ENCODE assay signal across 9 mouse cellular contexts in the genomic region with DNA sequence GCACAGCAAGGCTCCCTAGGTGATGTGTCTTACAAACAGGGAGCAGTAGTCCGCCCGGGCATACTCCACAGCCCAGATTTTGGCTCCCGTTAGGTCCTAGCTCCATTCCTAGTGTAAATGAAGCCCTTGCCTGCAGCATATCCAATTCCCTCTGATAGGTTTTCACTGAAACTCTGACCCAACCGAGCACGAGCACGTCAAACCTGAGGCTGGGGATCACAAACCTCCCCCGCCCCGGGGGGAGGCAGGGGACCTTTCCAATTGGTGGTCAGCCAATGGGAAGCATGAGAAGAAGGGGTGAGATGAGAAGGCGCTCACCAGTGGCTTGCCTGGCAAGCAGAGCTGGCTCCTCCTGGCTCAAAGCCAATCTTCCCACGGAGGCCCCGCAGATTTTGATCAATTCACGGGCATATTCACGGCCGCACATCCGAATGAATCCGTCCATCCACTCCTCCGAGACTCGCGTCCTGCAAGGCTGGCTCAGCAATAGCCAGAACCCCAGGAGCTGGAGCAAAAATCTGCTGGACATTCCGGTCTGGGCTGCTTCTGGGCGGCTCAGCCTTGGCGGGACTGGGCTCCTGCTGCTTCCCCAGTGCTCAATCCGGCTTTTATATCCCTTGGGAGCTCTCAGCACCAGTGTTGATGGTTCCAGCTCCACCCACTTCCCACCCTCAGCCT. TPM values are rescaled to one million over a fixed set of nuclear protein-coding genes. Genes with fewer than 3 reads are reported as not detected.
DNase-seq lines count a peak whose midpoint lies in the region; ATAC-seq lines count a peak whose summit lies in the region.
"Had no signal": no experiment of that assay in that cellular context is flagged by ENCODE, and none has a peak within 500 bp of the region (broad histone marks: within the 10 kb centered on the region; RNA-seq: fewer than 3 reads in every experiment).

A gene (minus strand): TSS at position 603 of the 678 bp plus-strand sequence.

- H3K9me3 ChIP-seq in embryonic facial prominence, embryonic 13.5 days, result no peaks in the 10 kb centered on the region
- H3K9me3 ChIP-seq in hindbrain, embryonic 10.5 days, result no peaks in the 10 kb centered on the region
- no peaks in the 10 kb centered on the region for H3K9me3 ChIP-seq in limb, embryonic 10.5 days (replicated peaks)
- no peaks in the 10 kb centered on the region for H3K9me3 ChIP-seq in neural tube, embryonic 14.5 days (ENCODE audit: control insufficient read depth, low read length)
- H3K9me3 ChIP-seq: G1E had no signal

- H3K27ac ChIP-seq in embryonic facial prominence, embryonic 13.5 days, result no peak within 1 kb of the TSS
- peak within 1 kb of the TSS; percentile 85 for H3K27ac ChIP-seq in hindbrain, embryonic 10.5 days
- peak within 1 kb of the TSS; percentile 80 for H3K27ac ChIP-seq in limb, embryonic 10.5 days
- no peak within 1 kb of the TSS for H3K27ac ChIP-seq in neural tube, embryonic 14.5 days (ENCODE audit: low read depth, low read length)

- peaks cover 10% of the 10 kb centered on the region for H3K4me1 ChIP-seq in embryonic facial prominence, embryonic 13.5 days
- H3K4me1 ChIP-seq in hindbrain, embryonic 10.5 days (replicated peaks), result peaks cover 11% of the 10 kb centered on the region; the same call in 1 of the 2 replicates
- H3K4me1 ChIP-seq in limb, embryonic 10.5 days, result peaks cover 11% of the 10 kb centered on the region
- 0 out of 2 replicates have a peak, but pooled peaks cover 6% of the 10 kb centered on the region for H3K4me1 ChIP-seq in neural tube, embryonic 14.5 days (ENCODE audit: control insufficient read depth, insufficient read depth, low read length)

- intact Hi-C loops in heart, postnatal 25 days (cut with DNase I), result no loop called here

- peak within 1 kb of the TSS; percentile 84 for H3K4me2 ChIP-seq in embryonic facial prominence, embryonic 13.5 days
- H3K4me2 ChIP-seq in neural tube, embryonic 14.5 days (ENCODE audit: low read depth, low read length), result peak within 1 kb of the TSS; percentile 64

- no peak for ATAC-seq in embryonic facial prominence, embryonic 13.5 days (ENCODE audit: insufficient number of reproducible peaks, insufficient read depth, low FRiP score, low TSS enrichment, low read depth)
- peak; percentile 85 for ATAC-seq in neural tube, embryonic 14.5 days (ENCODE audit: low read depth)
- no peak for ATAC-seq in CD4-positive, CD25-positive, alpha-beta regulatory T cell, adult 4 months

- 2% methylated on average over 23 of the region's 23 CpGs for WGBS in embryonic facial prominence, embryonic 13.5 days
- 2% methylated on average over 23 of the region's 23 CpGs for WGBS in hindbrain, embryonic 10.5 days
- 2% methylated on average over 23 of the region's 23 CpGs for WGBS in limb, embryonic 10.5 days
- WGBS in neural tube, embryonic 14.5 days, result 3% methylated on average over 23 of the region's 23 CpGs

- peak; percentile 88 for DNase-seq in heart, adult 11 months
- no peak for DNase-seq in heart, postnatal 25 days (ENCODE audit: low spot score)
- peak; percentile 87 for DNase-seq in ZHBTc4 (ENCODE audit: low read depth, low spot score)
- DNase-seq in hindbrain, embryonic 10.5 days (ENCODE audit: low spot score), result peak; percentile 63
- DNase-seq in limb, embryonic 10.5 days (ENCODE audit: low spot score), result peak; percentile 74

- no peaks in the 10 kb centered on the region for H3K36me3 ChIP-seq in embryonic facial prominence, embryonic 13.5 days
- no peaks in the 10 kb centered on the region for H3K36me3 ChIP-seq in hindbrain, embryonic 10.5 days
- no peaks in the 10 kb centered on the region for H3K36me3 ChIP-seq in limb, embryonic 10.5 days
- H3K36me3 ChIP-seq in neural tube, embryonic 14.5 days (ENCODE audit: control insufficient read depth, insufficient read depth, low read length), result no peaks in the 10 kb centered on the region
- H3K36me3 ChIP-seq: G1E had no signal

- H3K27me3 ChIP-seq in embryonic facial prominence, embryonic 13.5 days, result peaks cover 18% of the 10 kb centered on the region
- H3K27me3 ChIP-seq in hindbrain, embryonic 10.5 days (ENCODE audit: insufficient read depth, poor library complexity, severe bottlenecking), result peaks cover 12% of the 10 kb centered on the region; the same call in 1 of the 2 replicates
- H3K27me3 ChIP-seq in limb, embryonic 10.5 days (ENCODE audit: low read depth, poor library complexity, severe bottlenecking), result peaks cover 10% of the 10 kb centered on the region; the same call in 1 of the 2 replicates
- H3K27me3 ChIP-seq in neural tube, embryonic 14.5 days (ENCODE audit: control insufficient read depth, insufficient read depth, low read length), result no peaks in the 10 kb centered on the region

- H3K9ac ChIP-seq in embryonic facial prominence, embryonic 13.5 days, result peak within 1 kb of the TSS; percentile 74
- peak within 1 kb of the TSS; percentile 55 for H3K9ac ChIP-seq in neural tube, embryonic 14.5 days (replicated peaks; ENCODE audit: low read depth, low read length)

- H3K4me3 ChIP-seq in embryonic facial prominence, embryonic 13.5 days, result peak within 1 kb of the TSS; percentile 44
- peak within 1 kb of the TSS; percentile 54 for H3K4me3 ChIP-seq in hindbrain, embryonic 10.5 days
- peak within 1 kb of the TSS; percentile 56 for H3K4me3 ChIP-seq in limb, embryonic 10.5 days
- H3K4me3 ChIP-seq in neural tube, embryonic 14.5 days (ENCODE audit: low read depth, low read length), result peak within 1 kb of the TSS; percentile 43

RNA-seq across cellular contexts. Expression of the gene that starts here (rescaled TPM):
- total RNA-seq in heart, postnatal 25 days (2021), result not detected
- not detected in 2 replicates for polyA plus RNA-seq in embryonic facial prominence, embryonic 13.5 days (2015; fragmentation: Nextera tagmentation; extraction: Ambion mirVana)
- 1.4 and 2.2 TPM in 2 replicates for polyA plus RNA-seq in hindbrain, embryonic 10.5 days (2016; fragmentation: Nextera tagmentation; extraction: Ambion mirVana)
- 0.26 TPM in 1 of 2 replicates, not detected in the other for polyA plus RNA-seq in limb, embryonic 10.5 days (2016; fragmentation: Nextera tagmentation; extraction: Ambion mirVana)
- 2.4 and 4.6 TPM in 2 replicates for polyA plus RNA-seq in neural tube, embryonic 14.5 days (2014; fragmentation: Nextera tagmentation; extraction: Ambion mirVana)
- not detected for polyA plus RNA-seq in CD4-positive, CD25-positive, alpha-beta regulatory T cell, adult 4 months (2017; shearing (Covaris generic))
- polyA plus RNA-seq: G1E had no signal

Comparison
In these comparisons a context has a peak if more than half of its experiments do, and no peak if none do; other contexts are left out.
1. Peak in DNase-seq, H3K4me3 ChIP-seq and H3K27ac ChIP-seq in limb, embryonic 10.5 days; RNA of the gene not detected or under 1 TPM.